Mouse (Mus musculus): Measurements from ENCODE around the gene Dlst. TPM values are rescaled to one million over a fixed set of nuclear protein-coding genes. Genes with fewer than 3 reads are reported as not detected.

Dlst gene
- polyA plus RNA-seq, 1 experiment from 2014 or later = 115 TPM

GRCm38 (mm10) chr12:85092214-85092613 lies 18.4 kb upstream of the Dlst start:
- H3K36me3 ChIP-seq (ENCODE audit: insufficient read depth) = peaks cover 21% of the 10 kb centered on the region
- no peak overlapping the region for H3K4me3 ChIP-seq (ENCODE audit: low read depth, low read length)
- ATAC-seq (ENCODE audit: insufficient read depth) (no peak), DNase-seq (peak; percentile 86)
- peak; percentile 74 for TF ChIP-seq CTCF (IDR thresholded peaks at IDR 0.05; ENCODE audit: low read depth)
- H3K9ac ChIP-seq = no peak overlapping the region
- no peak overlapping the region for H3K27ac ChIP-seq (ENCODE audit: low read depth)
- no peak overlapping the region for H3K4me2 ChIP-seq
- H3K4me1 ChIP-seq (ENCODE audit: insufficient read depth) = no peaks in the 10 kb centered on the region
- H3K9me3 ChIP-seq (ENCODE audit: low read depth, low read length) = no peaks in the 10 kb centered on the region
- 6% methylated on average over 3 of the region's 3 CpGs for WGBS
- no peaks in the 10 kb centered on the region for H3K27me3 ChIP-seq (ENCODE audit: insufficient read depth, low read length)

- H3K36me3 ChIP-seq (ENCODE audit: insufficient read depth) = peaks cover 4% of the 10 kb centered on the region; the same call in 1 of the 2 replicates
- TF ChIP-seq CTCF (IDR thresholded peaks at IDR 0.05; ENCODE audit: low read depth) = no peak
- H3K27ac ChIP-seq (ENCODE audit: low read depth) = no peak overlapping the region
- H3K27me3 ChIP-seq (ENCODE audit: insufficient read depth, low read length) = no peaks in the 10 kb centered on the region
- WGBS = 20% methylated on average over 14 of the region's 14 CpGs
- H3K4me2 ChIP-seq = peak overlapping the region; percentile 25; the same call in 1 of the 2 replicates
- H3K4me1 ChIP-seq (ENCODE audit: insufficient read depth) = no peaks in the 10 kb centered on the region
- H3K4me3 ChIP-seq (ENCODE audit: low read depth, low read length) = no peak overlapping the region
- DNase-seq (peak; percentile 80), ATAC-seq (ENCODE audit: insufficient read depth) (peak; percentile 82)
- no peaks in the 10 kb centered on the region for H3K9me3 ChIP-seq (ENCODE audit: low read depth, low read length)
- H3K9ac ChIP-seq = no peak overlapping the region
Observed at GRCm38 (mm10) chr12:85094010-85094409, 16.6 kb upstream of the Dlst start.

- DNase-seq (no peak), ATAC-seq (ENCODE audit: insufficient read depth) (peak; percentile 15; the same call in 1 of the 2 replicates)
- no peaks in the 10 kb centered on the region for H3K4me1 ChIP-seq (ENCODE audit: insufficient read depth)
- no peaks in the 10 kb centered on the region for H3K36me3 ChIP-seq (ENCODE audit: insufficient read depth)
- H3K4me2 ChIP-seq = no peak overlapping the region
- H3K9me3 ChIP-seq (ENCODE audit: low read depth, low read length) = no peaks in the 10 kb centered on the region
- no peak overlapping the region for H3K27ac ChIP-seq (ENCODE audit: low read depth)
- H3K4me3 ChIP-seq (ENCODE audit: low read depth, low read length) = no peak overlapping the region
- 57% methylated on average over 10 of the region's 10 CpGs for WGBS
- no peaks in the 10 kb centered on the region for H3K27me3 ChIP-seq (ENCODE audit: insufficient read depth, low read length)
- H3K9ac ChIP-seq = no peak overlapping the region; the same call in 1 of the 2 replicates
- no peak for TF ChIP-seq CTCF (IDR thresholded peaks at IDR 0.05; ENCODE audit: low read depth)
Observed at GRCm38 (mm10) chr12:85094706-85095105, 15.9 kb upstream of the Dlst start.

- no peaks in the 10 kb centered on the region for H3K27me3 ChIP-seq (ENCODE audit: insufficient read depth, low read length)
- H3K9me3 ChIP-seq (ENCODE audit: low read depth, low read length) = no peaks in the 10 kb centered on the region
- no peak for ATAC-seq (ENCODE audit: insufficient read depth)
- no peak for TF ChIP-seq CTCF (IDR thresholded peaks at IDR 0.05; ENCODE audit: low read depth)
- H3K4me1 ChIP-seq (ENCODE audit: insufficient read depth) = no peaks in the 10 kb centered on the region
- no peak overlapping the region for H3K4me2 ChIP-seq
- H3K9ac ChIP-seq = no peak overlapping the region
- no peak overlapping the region for H3K4me3 ChIP-seq (ENCODE audit: low read depth, low read length)
- H3K36me3 ChIP-seq (ENCODE audit: insufficient read depth) = no peaks in the 10 kb centered on the region
- H3K27ac ChIP-seq (ENCODE audit: low read depth) = no peak overlapping the region
- DNase-seq = no peak
- 83% methylated on average over 11 of the region's 11 CpGs for WGBS
Observed at GRCm38 (mm10) chr12:85095146-85095545, 15.5 kb upstream of the Dlst start.

- Histone ChIP-seq H3K27ac (ENCODE audit: low read depth) (no peak overlapping the region), H3K27me3 (ENCODE audit: insufficient read depth, low read length) (no peaks in the 10 kb centered on the region), H3K4me1 (ENCODE audit: insufficient read depth) (no peaks in the 10 kb centered on the region), H3K36me3 (ENCODE audit: insufficient read depth) (no peaks in the 10 kb centered on the region), H3K4me3 (ENCODE audit: low read depth, low read length) (no peak overlapping the region), H3K9me3 (ENCODE audit: low read depth, low read length) (no peaks in the 10 kb centered on the region), H3K4me2 (no peak overlapping the region), H3K9ac (no peak overlapping the region)
- WGBS = 68% methylated on average over 7 of the region's 7 CpGs
- ATAC-seq (ENCODE audit: insufficient read depth) (no peak), DNase-seq (peak; percentile 32)
- TF ChIP-seq CTCF (IDR thresholded peaks at IDR 0.05; ENCODE audit: low read depth) = no peak
Observed at GRCm38 (mm10) chr12:85095859-85096258, 14.8 kb upstream of the Dlst start.

GRCm38 (mm10) chr12:85101001-85101400 lies 9.6 kb upstream of the Dlst start:
- TF ChIP-seq CTCF (IDR thresholded peaks at IDR 0.05; ENCODE audit: low read depth) = no peak
- Histone ChIP-seq H3K27me3 (ENCODE audit: insufficient read depth, low read length) (no peaks in the 10 kb centered on the region), H3K9ac (no peak overlapping the region), H3K4me2 (no peak overlapping the region), H3K27ac (ENCODE audit: low read depth) (no peak overlapping the region), H3K4me1 (ENCODE audit: insufficient read depth) (no peaks in the 10 kb centered on the region), H3K36me3 (ENCODE audit: insufficient read depth) (no peaks in the 10 kb centered on the region), H3K9me3 (ENCODE audit: low read depth, low read length) (no peaks in the 10 kb centered on the region), H3K4me3 (ENCODE audit: low read depth, low read length) (no peak overlapping the region)
- ATAC-seq (ENCODE audit: insufficient read depth) = no peak
- 57% methylated on average over 14 of the region's 14 CpGs for WGBS
- peak; percentile 17 for DNase-seq

GRCm38 (mm10) chr12:85101521-85102106 lies 9.0 kb upstream of the Dlst start:
- no peak for DNase-seq
- Histone ChIP-seq H3K9me3 (ENCODE audit: low read depth, low read length) (no peaks in the 10 kb centered on the region), H3K4me3 (ENCODE audit: low read depth, low read length) (no peak overlapping the region), H3K27ac (ENCODE audit: low read depth) (no peak overlapping the region), H3K4me2 (no peak overlapping the region), H3K27me3 (ENCODE audit: insufficient read depth, low read length) (no peaks in the 10 kb centered on the region), H3K36me3 (ENCODE audit: insufficient read depth) (no peaks in the 10 kb centered on the region), H3K4me1 (ENCODE audit: insufficient read depth) (0 out of 2 replicates have a peak, but pooled peaks cover 2% of the 10 kb centered on the region), H3K9ac (no peak overlapping the region)
- 74% methylated on average over 5 of the region's 5 CpGs for WGBS
- no peak for ATAC-seq (ENCODE audit: insufficient read depth)
- no peak for TF ChIP-seq CTCF (IDR thresholded peaks at IDR 0.05; ENCODE audit: low read depth)

Measured in lung, embryonic 14.5 days (tissue).